In genomic region chr14:52769450-52769849, GRCm38 (mm10) we compare ENCODE assay signal across 6 mouse cellular contexts.
DNase-seq lines count a peak whose midpoint lies in the region; ATAC-seq and TF ChIP-seq lines count a peak whose summit lies in the region.
"Not testable (repeated sequence)": the region's sequence is repeated elsewhere in the genome, so short reads cannot be mapped to it uniquely, and the experiment has no call there.

No protein-coding gene starts in this region.

- not testable (repeated sequence) for H3K27ac ChIP-seq in left cerebral cortex, adult 2 months

- intact Hi-C loops in left cerebral cortex, adult 2 months (cut with DNase I): not testable (repeated sequence)

- peak; percentile 14; the same call in 1 of the 2 replicates for TF ChIP-seq CTCF in left cerebral cortex, adult 2 months (IDR thresholded peaks at IDR 0.05)

- peak; percentile 36 for DNase-seq in CD4-positive, CD25-positive, alpha-beta regulatory T cell, adult 2 months (ENCODE audit: low read depth, low spot score)
- DNase-seq in T-cell, adult 2 months (ENCODE audit: low spot score): peak; percentile 45
- DNase-seq in left cerebral cortex, adult 2 months (ENCODE audit: extremely low spot score in 1 of 2, low spot score in 2 of 2): not testable (repeated sequence)
- DNase-seq in retina, embryonic 14.5 days (ENCODE audit: low spot score): peak; percentile 3
- peak; percentile 62 for DNase-seq in thymus, postnatal 14 days

- peak; percentile 50; the same call in 1 of the 2 replicates for ATAC-seq in granulocyte monocyte progenitor cell, adult 5-6 weeks (replicated peaks; ENCODE audit: poor library complexity, severe bottlenecking)

- not testable (repeated sequence) for H3K4me3 ChIP-seq in left cerebral cortex, adult 2 months
